ENCODE assay signal across 25 mouse cellular contexts in the genomic region with DNA sequence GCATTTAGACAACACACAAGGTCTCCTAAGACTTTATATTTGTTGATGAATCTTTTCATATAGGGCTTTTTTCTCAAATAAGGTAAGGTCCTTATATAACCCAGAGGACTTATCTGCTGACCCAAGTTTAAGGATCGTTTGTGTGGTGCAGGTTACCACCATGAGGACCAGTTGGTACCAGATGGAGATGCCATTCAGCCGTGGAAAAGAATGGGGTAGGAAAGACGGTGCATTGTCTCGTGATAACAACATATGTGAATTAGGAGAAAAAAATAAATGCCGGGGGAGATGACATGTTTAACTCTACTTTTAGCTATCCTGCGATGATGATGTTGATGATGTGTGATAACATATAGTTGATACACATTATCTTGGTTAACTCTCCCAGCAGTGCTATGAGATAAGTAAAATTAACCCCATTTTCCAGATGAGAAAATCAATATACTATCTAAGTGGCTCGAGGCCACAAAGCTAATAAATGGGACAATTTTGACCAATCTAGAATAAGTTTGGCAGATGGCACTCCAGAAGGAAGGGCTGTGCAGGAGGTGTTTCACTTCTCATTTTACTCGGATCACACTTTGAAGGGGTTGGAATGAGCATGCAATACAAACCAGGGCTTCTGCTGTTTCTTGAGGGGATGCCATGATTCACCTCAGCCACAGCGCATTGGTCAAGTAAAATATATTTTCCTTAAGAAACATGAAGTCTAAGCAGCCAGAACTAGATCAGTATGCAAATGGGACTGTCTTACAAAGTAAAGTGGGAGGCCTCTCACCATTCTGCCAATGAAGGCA.
"Had no signal": no experiment of that assay in that cellular context is flagged by ENCODE, and none has a peak within 500 bp of the region (broad histone marks: within the 10 kb centered on the region; RNA-seq: fewer than 3 reads in every experiment).

No protein-coding gene starts in this region.

- H3K4me3 ChIP-seq: heart, embryonic 10.5 days; heart, embryonic 12.5 days; hindbrain, embryonic 10.5 days; hindbrain, embryonic 12.5 days; intestine, embryonic 15.5 days; layer of hippocampus, adult 2 months; left cerebral cortex, adult 2 months; limb, embryonic 13.5 days; limb, embryonic 15.5 days; liver, embryonic 12.5 days had no signal

- H3K9me3 ChIP-seq: heart, embryonic 10.5 days; heart, embryonic 12.5 days; hindbrain, embryonic 10.5 days; hindbrain, embryonic 12.5 days; intestine, embryonic 15.5 days; limb, embryonic 13.5 days; limb, embryonic 15.5 days; liver, embryonic 12.5 days had no signal

- H3K27ac ChIP-seq: heart, embryonic 10.5 days; hindbrain, embryonic 10.5 days; hindbrain, embryonic 12.5 days; hindbrain, embryonic 14.5 days; intestine, embryonic 15.5 days; layer of hippocampus, adult 2 months; left cerebral cortex, adult 2 months; limb, embryonic 13.5 days; limb, embryonic 15.5 days; liver, embryonic 12.5 days; liver, embryonic 14.5 days had no signal

- ATAC-seq: hindbrain, embryonic 16.5 days; inflammation-experienced regulatory T-cells, adult 6 months; intestine, embryonic 15.5 days; intestine, postnatal 0 days; liver, embryonic 12.5 days had no signal

- H3K4me2 ChIP-seq: heart, embryonic 12.5 days; hindbrain, embryonic 12.5 days; hindbrain, embryonic 14.5 days; intestine, embryonic 15.5 days; limb, embryonic 13.5 days; limb, embryonic 15.5 days; liver, embryonic 12.5 days had no signal

- H3K9ac ChIP-seq: heart, embryonic 12.5 days; hindbrain, embryonic 12.5 days; hindbrain, embryonic 14.5 days; intestine, embryonic 15.5 days; limb, embryonic 13.5 days; limb, embryonic 15.5 days; liver, embryonic 12.5 days; liver, embryonic 14.5 days had no signal

- H3K36me3 ChIP-seq: intestine, embryonic 15.5 days had no signal

- H3K27me3 ChIP-seq: heart, embryonic 12.5 days; hindbrain, embryonic 12.5 days; intestine, embryonic 15.5 days; limb, embryonic 13.5 days; limb, embryonic 15.5 days had no signal

- H3K4me1 ChIP-seq: hindbrain, embryonic 12.5 days; liver, embryonic 12.5 days had no signal

- DNase-seq: gastrocnemius, postnatal 14 days; gastrocnemius, postnatal 36 days; heart, postnatal 10 days; heart, postnatal 4 days; kidney, adult 18-20 months; kidney, adult 8-10 months; kidney, postnatal 10 days; kidney, postnatal 25 days; kidney, postnatal 4 days; left cerebral cortex, postnatal 4 days had no signal
